Mouse (Mus musculus): ENCODE results near the gene Urod.

Urod gene

GRCm38 (mm10) chr4:116995131-116995797 lies 1.1 kb upstream of the Urod start, which contains the start of gene Hectd3:
Gene Hectd3 (plus strand): TSS chr4:116995317.
- DNase-seq (ENCODE audit: low spot score) = peak; percentile 59

DNA sequence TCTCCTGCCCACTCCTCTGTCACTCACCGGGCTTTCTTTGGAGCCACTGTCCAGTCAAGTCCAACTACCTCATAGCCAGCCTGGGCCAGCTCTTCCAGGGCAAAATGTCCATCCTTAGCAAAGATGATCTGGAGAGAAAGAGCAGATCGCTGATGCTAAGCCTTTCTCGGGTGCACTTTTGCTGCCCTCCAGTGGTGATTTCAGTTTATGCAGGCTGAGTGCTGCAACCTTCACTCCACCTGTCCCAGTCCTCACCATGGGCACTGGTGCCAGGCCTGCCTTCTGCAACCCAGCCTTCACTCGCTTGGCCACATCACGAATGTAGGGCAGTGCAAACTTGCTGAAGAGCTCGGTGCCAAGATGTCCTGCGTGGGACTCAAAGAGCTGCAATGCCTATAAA lies 2.8 kb downstream of the Urod start:
- DNase-seq (ENCODE audit: low spot score) = peak; percentile 73

GRCm38 (mm10) chr4:116989731-116990130 lies 4.5 kb downstream of the Urod start:
- DNase-seq (ENCODE audit: low spot score) = no peak

DNA sequence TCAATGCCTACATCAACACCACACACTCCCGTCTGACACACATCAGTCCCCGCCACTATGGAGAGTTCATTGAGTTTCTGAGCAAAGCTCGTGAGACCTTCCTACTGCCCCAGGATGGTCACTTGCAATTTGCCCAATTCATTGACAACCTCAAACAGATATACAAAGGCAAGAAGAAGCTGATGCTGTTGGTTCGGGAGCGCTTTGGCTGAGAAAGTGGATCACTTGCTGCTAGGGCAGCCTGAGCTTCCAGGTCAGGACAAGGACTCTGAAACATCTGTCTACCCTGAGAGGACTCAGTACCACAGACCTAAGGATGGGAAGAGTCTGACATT lies 7.1 kb downstream of the Urod start:
- DNase-seq (ENCODE audit: low spot score) = no peak

- DNase-seq (ENCODE audit: low spot score) = peak; percentile 77
Observed at GRCm38 (mm10) chr4:116986400-116987121, 7.7 kb downstream of the Urod start.

- DNase-seq (ENCODE audit: low spot score) = no peak
Observed at GRCm38 (mm10) chr4:116985681-116986080, 8.5 kb downstream of the Urod start.

GRCm38 (mm10) chr4:116976503-116976902 lies 17.7 kb downstream of the Urod start:
- no peak for DNase-seq (ENCODE audit: low spot score)

DNA sequence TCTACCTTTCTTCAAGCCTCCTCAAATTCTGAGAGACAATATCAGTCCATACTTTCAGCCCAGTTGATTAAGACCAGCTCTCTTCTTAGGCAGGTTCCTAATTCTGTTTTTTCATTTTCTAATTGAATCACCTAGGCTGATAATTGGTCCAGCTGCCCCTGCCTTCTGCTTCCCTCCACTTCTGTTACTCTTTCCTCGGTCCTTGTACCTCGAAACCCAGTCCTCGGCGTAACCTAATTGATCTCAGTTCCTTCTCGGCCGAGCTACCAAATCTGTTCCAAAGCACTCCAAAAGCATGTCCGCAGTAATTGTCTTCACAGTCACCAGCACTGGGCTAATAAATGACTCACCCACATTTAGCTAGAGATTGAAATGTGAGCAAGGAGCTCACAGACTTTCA lies 39.3 kb downstream of the Urod start:
- no peak for DNase-seq (ENCODE audit: low spot score)

GRCm38 (mm10) chr4:116951642-116952041 lies 42.6 kb downstream of the Urod start:
- DNase-seq (ENCODE audit: low spot score) = no peak

GRCm38 (mm10) chr4:116944055-116944454 lies 50.2 kb downstream of the Urod start:
- no peak for DNase-seq (ENCODE audit: low spot score)

- DNase-seq (ENCODE audit: low spot score) = no peak
Observed at GRCm38 (mm10) chr4:116942695-116943094, 51.5 kb downstream of the Urod start.

Measured in ovary, postnatal 36 days (tissue).